9 mouse cellular contexts compared by ENCODE assay signal in the genomic region with DNA sequence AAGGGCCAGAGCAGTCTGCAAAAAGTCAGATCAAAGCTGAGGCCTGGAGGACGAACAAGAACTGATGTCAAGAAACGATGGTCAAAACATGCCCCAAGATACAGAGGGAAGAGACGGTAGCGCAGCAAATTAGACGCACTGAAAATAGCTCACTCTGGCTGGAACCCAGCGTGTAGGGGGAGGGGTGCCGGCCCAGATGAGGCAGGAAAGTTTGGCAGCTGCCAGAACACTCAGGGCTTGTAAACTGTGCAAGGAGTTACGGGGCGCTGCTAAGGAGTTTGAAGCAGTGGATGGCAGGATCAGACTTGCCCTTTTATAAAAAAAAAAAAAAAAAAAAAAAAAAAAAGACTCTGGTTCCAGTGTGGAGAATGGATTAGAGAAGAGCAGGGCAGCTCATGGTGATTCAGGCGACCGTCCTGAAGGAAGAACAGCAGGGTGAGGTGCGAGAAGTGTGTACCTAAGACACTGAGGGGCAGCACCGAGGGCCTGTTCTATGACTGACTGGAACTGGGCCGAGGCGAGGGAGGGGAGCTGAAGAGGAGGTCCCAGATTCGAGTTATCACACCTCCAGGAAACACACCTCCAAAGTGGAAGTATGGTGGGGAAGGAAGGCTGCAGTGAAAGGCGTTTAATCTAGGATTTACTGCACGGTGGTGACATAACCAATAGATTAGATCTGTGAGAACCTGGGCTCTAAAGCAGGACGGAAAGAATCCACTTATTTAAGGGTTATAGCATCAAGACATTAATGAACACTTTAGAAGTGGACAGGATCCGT. TPM values are rescaled to one million over a fixed set of nuclear protein-coding genes. Genes with fewer than 3 reads are reported as not detected.
DNase-seq lines count a peak whose midpoint lies in the region; ATAC-seq and TF ChIP-seq lines count a peak whose summit lies in the region.
"Had no signal": no experiment of that assay in that cellular context is flagged by ENCODE, and none has a peak within 500 bp of the region (broad histone marks: within the 10 kb centered on the region; RNA-seq: fewer than 3 reads in every experiment).

No protein-coding gene starts in this region.

- DNase-seq in left cerebral cortex, postnatal 4 days = peak; percentile 35
- no peak for DNase-seq in left cerebral cortex, adult 11 months (ENCODE audit: low spot score)
- DNase-seq in gastrocnemius, adult 18-20 months (ENCODE audit: low spot score) = peak; percentile 85
- DNase-seq in heart, postnatal 14 days = peak; percentile 73 to 77
- no peak for DNase-seq in stomach, postnatal 0 days (ENCODE audit: low spot score)
- no peak for DNase-seq in frontal cortex, postnatal 14 days (ENCODE audit: low spot score in 2 of 2)
- DNase-seq in cerebellum, adult 9-11 months = no peak
- DNase-seq: thymus, adult 18-20 months had no signal

- 59% methylated on average over 20 of the region's 20 CpGs for WGBS in stomach, postnatal 0 days

- peak; percentile 40; the same call in 1 of the 2 replicates for ATAC-seq in stomach, postnatal 0 days (ENCODE audit: low FRiP score, low TSS enrichment)
- no peak for ATAC-seq in megakaryocyte progenitor cell, adult 5-6 weeks (replicated peaks; ENCODE audit: poor library complexity)

- no peak overlapping the region for H3K4me3 ChIP-seq in stomach, postnatal 0 days (ENCODE audit: low read depth, low read length)

- no peak overlapping the region for H3K9ac ChIP-seq in stomach, postnatal 0 days (ENCODE audit: low read length)

- no peak overlapping the region for H3K27ac ChIP-seq in stomach, postnatal 0 days (replicated peaks)

- no peaks in the 10 kb centered on the region for H3K9me3 ChIP-seq in stomach, postnatal 0 days (ENCODE audit: control insufficient read depth, low read length)

- no peaks in the 10 kb centered on the region for H3K36me3 ChIP-seq in stomach, postnatal 0 days (ENCODE audit: control insufficient read depth, insufficient read depth, low read length)

- TF ChIP-seq EP300 in stomach, postnatal 0 days (optimal IDR thresholded peaks at IDR 0.05) = no peak

- H3K27me3 ChIP-seq in stomach, postnatal 0 days (ENCODE audit: control insufficient read depth, insufficient read depth, low read length) = no peaks in the 10 kb centered on the region

- TF ChIP-seq CTCF in stomach, postnatal 0 days (IDR thresholded peaks at IDR 0.05; ENCODE audit: low read depth) = no peak

- no peaks in the 10 kb centered on the region for H3K4me1 ChIP-seq in stomach, postnatal 0 days (replicated peaks; ENCODE audit: control insufficient read depth, insufficient read depth)

- H3K4me2 ChIP-seq in stomach, postnatal 0 days (replicated peaks; ENCODE audit: low read depth) = no peak overlapping the region

- intact Hi-C loops in left cerebral cortex, postnatal 4 days (cut with DNase I) = no loop called here
- intact Hi-C loops in heart, postnatal 14 days (cut with DNase I) = no loop called here

RNA-seq across cellular contexts. Expression of a gene that starts 52.9 kb away (rescaled TPM):
- total RNA-seq in left cerebral cortex, postnatal 4 days (2021) = 100 to 1,000 TPM; 241 to 292 TPM
- total RNA-seq in gastrocnemius, adult 18-20 months (2021) = 10 to 100 TPM; 17.0 TPM
- 10 to 100 TPM; 36.0 to 37.8 TPM for total RNA-seq in heart, postnatal 14 days (2021)
- 28.2 and 30.6 TPM in 2 replicates for polyA plus RNA-seq in stomach, postnatal 0 days (2015; fragmentation: Nextera tagmentation; extraction: Ambion mirVana)
- total RNA-seq in megakaryocyte progenitor cell, adult 5-6 weeks (2015) = 20.3 and 28.4 TPM in 2 replicates
- total RNA-seq in megakaryocyte progenitor cell, adult 5-6 weeks (2017) = 32.5 and 35.8 TPM in 2 replicates

Comparison
In these comparisons a context has a peak if more than half of its experiments do, and no peak if none do; other contexts are left out.
1. DNase-seq: peak in left cerebral cortex, postnatal 4 days (single experiment), gastrocnemius, adult 18-20 months (single experiment) and heart, postnatal 14 days (2 of 2); none in left cerebral cortex, adult 11 months (single experiment), stomach, postnatal 0 days (single experiment), frontal cortex, postnatal 14 days (0 of 2) and cerebellum, adult 9-11 months (single experiment).
2. RNA of a gene that starts 52.9 kb away (total RNA-seq): 241 to 292 TPM in left cerebral cortex, postnatal 4 days; 36.0 to 37.8 TPM in heart, postnatal 14 days, 20.3 to 35.8 TPM in megakaryocyte progenitor cell, adult 5-6 weeks and 17.0 TPM in gastrocnemius, adult 18-20 months; every median in the first group is over 4 times any median in the second.